ENCODE assay signal across 25 mouse cellular contexts in genomic region chr13:24960084-24960483, GRCm38 (mm10). TPM values are rescaled to one million over a fixed set of nuclear protein-coding genes. Genes with fewer than 3 reads are reported as not detected.
DNase-seq lines count a peak whose midpoint lies in the region; ATAC-seq lines count a peak whose summit lies in the region.
"Had no signal": no experiment of that assay in that cellular context is flagged by ENCODE, and none has a peak within 500 bp of the region (broad histone marks: within the 10 kb centered on the region; RNA-seq: fewer than 3 reads in every experiment).

No protein-coding gene starts in this region.

- no peak overlapping the region for H3K27ac ChIP-seq in kidney, embryonic 15.5 days
- peak overlapping the region; percentile 45; the same call in 1 of the 2 replicates for H3K27ac ChIP-seq in liver, embryonic 13.5 days
- no peak overlapping the region for H3K27ac ChIP-seq in liver, embryonic 11.5 days (ENCODE audit: low read depth, low read length)
- peak overlapping the region; percentile 64 for H3K27ac ChIP-seq in liver, embryonic 16.5 days (ENCODE audit: low read length)
- H3K27ac ChIP-seq in forebrain, embryonic 14.5 days (ENCODE audit: low read depth, low read length): no peak overlapping the region
- H3K27ac ChIP-seq: heart, embryonic 13.5 days; hindbrain, embryonic 14.5 days; limb, embryonic 13.5 days; neural tube, embryonic 13.5 days had no signal

- no peaks in the 10 kb centered on the region for H3K9me3 ChIP-seq in kidney, embryonic 15.5 days (replicated peaks)
- no peaks in the 10 kb centered on the region for H3K9me3 ChIP-seq in liver, embryonic 13.5 days (replicated peaks)
- H3K9me3 ChIP-seq in liver, embryonic 11.5 days (ENCODE audit: control insufficient read depth, low read length): no peaks in the 10 kb centered on the region
- no peaks in the 10 kb centered on the region for H3K9me3 ChIP-seq in liver, embryonic 16.5 days (replicated peaks; ENCODE audit: control insufficient read depth, low read length)
- H3K9me3 ChIP-seq in forebrain, embryonic 14.5 days (replicated peaks; ENCODE audit: control insufficient read depth, low read length): no peaks in the 10 kb centered on the region
- H3K9me3 ChIP-seq: heart, embryonic 13.5 days; limb, embryonic 13.5 days; neural tube, embryonic 13.5 days had no signal

- DNase-seq in kidney, adult 8-10 months: peak; percentile 21 to 29
- no peak for DNase-seq in liver, embryonic 13.5 days
- no peak for DNase-seq in liver, embryonic 11.5 days (ENCODE audit: low spot score)
- DNase-seq in forebrain, embryonic 14.5 days (ENCODE audit: low spot score): no peak
- no peak for DNase-seq in testis, postnatal 10 days (ENCODE audit: low spot score)
- DNase-seq: adrenal gland, adult 2 months; adrenal gland, postnatal 36 days; cerebellum, adult 18-20 months; cerebellum, postnatal 10 days; forebrain, postnatal 0 days; heart, postnatal 10 days; lung, adult 2 months; lung, postnatal 10 days; right cerebral cortex, postnatal 4 days; thymus, postnatal 4 days had no signal

- H3K4me3 ChIP-seq in kidney, embryonic 15.5 days (replicated peaks): no peak overlapping the region
- no peak overlapping the region for H3K4me3 ChIP-seq in liver, embryonic 13.5 days (replicated peaks)
- H3K4me3 ChIP-seq in liver, embryonic 11.5 days (ENCODE audit: low read depth, low read length): no peak overlapping the region
- H3K4me3 ChIP-seq in liver, embryonic 16.5 days (ENCODE audit: low read depth, low read length): no peak overlapping the region
- H3K4me3 ChIP-seq in forebrain, embryonic 14.5 days (ENCODE audit: low read depth, low read length): no peak overlapping the region
- H3K4me3 ChIP-seq: erythroblast, embryonic 14.5 days; heart, embryonic 13.5 days; limb, embryonic 13.5 days; myocyte; neural tube, embryonic 13.5 days had no signal

- no peaks in the 10 kb centered on the region for H3K36me3 ChIP-seq in kidney, embryonic 15.5 days
- no peaks in the 10 kb centered on the region for H3K36me3 ChIP-seq in liver, embryonic 13.5 days
- no peaks in the 10 kb centered on the region for H3K36me3 ChIP-seq in liver, embryonic 11.5 days (ENCODE audit: control insufficient read depth, insufficient read depth, low read length)
- H3K36me3 ChIP-seq in liver, embryonic 16.5 days (ENCODE audit: control insufficient read depth, insufficient read depth): no peaks in the 10 kb centered on the region; the same call in 1 of the 2 replicates
- H3K36me3 ChIP-seq in forebrain, embryonic 14.5 days (ENCODE audit: control insufficient read depth, insufficient read depth, low read length): no peaks in the 10 kb centered on the region
- H3K36me3 ChIP-seq: heart, embryonic 13.5 days; limb, embryonic 13.5 days; neural tube, embryonic 13.5 days had no signal

- peaks cover under 1% of the 10 kb centered on the region; the same call in 1 of the 2 replicates for H3K4me1 ChIP-seq in kidney, embryonic 15.5 days
- peaks cover 15% of the 10 kb centered on the region for H3K4me1 ChIP-seq in liver, embryonic 13.5 days (replicated peaks)
- peaks cover 4% of the 10 kb centered on the region for H3K4me1 ChIP-seq in liver, embryonic 11.5 days (replicated peaks; ENCODE audit: control insufficient read depth, insufficient read depth, low read length)
- H3K4me1 ChIP-seq in liver, embryonic 16.5 days (ENCODE audit: control insufficient read depth, low read depth, low read length): peaks cover under 1% of the 10 kb centered on the region
- H3K4me1 ChIP-seq in forebrain, embryonic 14.5 days (ENCODE audit: control insufficient read depth, insufficient read depth, low read length): no peaks in the 10 kb centered on the region
- H3K4me1 ChIP-seq: neural tube, embryonic 13.5 days had no signal

- WGBS in kidney, embryonic 15.5 days: 84% methylated on average over 3 of the region's 3 CpGs
- 50% methylated on average over 3 of the region's 3 CpGs for WGBS in liver, embryonic 13.5 days (ENCODE audit: insufficient replicate concordance)
- WGBS in liver, embryonic 11.5 days: 58% methylated on average over 3 of the region's 3 CpGs
- WGBS in liver, embryonic 16.5 days (ENCODE audit: insufficient replicate concordance): 36% methylated on average over 3 of the region's 3 CpGs
- WGBS in forebrain, embryonic 14.5 days: 79% methylated on average over 3 of the region's 3 CpGs

- H3K4me2 ChIP-seq in kidney, embryonic 15.5 days: no peak overlapping the region
- no peak overlapping the region for H3K4me2 ChIP-seq in liver, embryonic 13.5 days
- H3K4me2 ChIP-seq in liver, embryonic 11.5 days: no peak overlapping the region
- no peak overlapping the region for H3K4me2 ChIP-seq in liver, embryonic 16.5 days (ENCODE audit: low read depth, low read length)
- no peak overlapping the region for H3K4me2 ChIP-seq in forebrain, embryonic 14.5 days (ENCODE audit: low read length)
- H3K4me2 ChIP-seq: heart, embryonic 13.5 days; hindbrain, embryonic 14.5 days; limb, embryonic 13.5 days; midbrain, embryonic 11.5 days; neural tube, embryonic 13.5 days had no signal

- H3K27me3 ChIP-seq in kidney, embryonic 15.5 days: no peaks in the 10 kb centered on the region
- peaks cover 5% of the 10 kb centered on the region; the same call in 1 of the 2 replicates for H3K27me3 ChIP-seq in liver, embryonic 13.5 days
- peaks cover 1% of the 10 kb centered on the region for H3K27me3 ChIP-seq in liver, embryonic 11.5 days (replicated peaks; ENCODE audit: control insufficient read depth, insufficient read depth, low read length)
- H3K27me3 ChIP-seq in liver, embryonic 16.5 days (ENCODE audit: control insufficient read depth, insufficient read depth, low read depth, low read length): no peaks in the 10 kb centered on the region
- no peaks in the 10 kb centered on the region for H3K27me3 ChIP-seq in forebrain, embryonic 14.5 days (replicated peaks; ENCODE audit: control insufficient read depth, insufficient read depth, low read length)
- H3K27me3 ChIP-seq: neural tube, embryonic 13.5 days had no signal

- no peak overlapping the region for H3K9ac ChIP-seq in kidney, embryonic 15.5 days
- H3K9ac ChIP-seq in liver, embryonic 13.5 days: no peak overlapping the region
- no peak overlapping the region for H3K9ac ChIP-seq in liver, embryonic 11.5 days (ENCODE audit: low read depth, low read length)
- no peak overlapping the region for H3K9ac ChIP-seq in liver, embryonic 16.5 days (ENCODE audit: low read depth, low read length)
- no peak overlapping the region for H3K9ac ChIP-seq in forebrain, embryonic 14.5 days (ENCODE audit: low read length)
- H3K9ac ChIP-seq: forebrain, postnatal 0 days; heart, embryonic 13.5 days; hindbrain, embryonic 14.5 days; limb, embryonic 13.5 days; neural tube, embryonic 13.5 days had no signal

- no peak for ATAC-seq in kidney, embryonic 15.5 days (replicated peaks; ENCODE audit: low FRiP score)
- ATAC-seq in liver, embryonic 13.5 days (ENCODE audit: low read depth): 0 out of 2 replicates have a peak, but pooled peaks have one; percentile 47
- ATAC-seq in liver, embryonic 11.5 days (replicated peaks; ENCODE audit: low FRiP score): no peak
- ATAC-seq in liver, embryonic 16.5 days (ENCODE audit: low read depth): peak; percentile 78
- no peak for ATAC-seq in forebrain, embryonic 14.5 days
- ATAC-seq: CD4-positive, CD25-positive, alpha-beta regulatory T cell, adult 4 months; forebrain, postnatal 0 days had no signal

RNA-seq across cellular contexts. Expression of gene Gpld1, which starts 17.1 kb away (rescaled TPM):
- 0.84 and 1.2 TPM in 2 replicates for polyA plus RNA-seq in kidney, embryonic 15.5 days (2015; fragmentation: Nextera tagmentation; extraction: Ambion mirVana)
- polyA plus RNA-seq in liver, embryonic 13.5 days (2015; fragmentation: Nextera tagmentation; extraction: Ambion mirVana): 2.8 and 3.4 TPM in 2 replicates
- 0.48 and 0.61 TPM in 2 replicates for polyA plus RNA-seq in liver, embryonic 11.5 days (2014; fragmentation: Nextera tagmentation; extraction: Ambion mirVana)
- polyA plus RNA-seq in liver, embryonic 16.5 days (2015; fragmentation: Nextera tagmentation; extraction: Ambion mirVana): 20.5 and 24.5 TPM in 2 replicates
- polyA plus RNA-seq in forebrain, embryonic 14.5 days (2014; fragmentation: Nextera tagmentation; extraction: Ambion mirVana): 0.67 and 0.99 TPM in 2 replicates
- polyA plus RNA-seq: erythroblast, embryonic 14.5 days had no signal

RNA-seq across cellular contexts. Expression of gene Aldh5a1, which starts 22.6 kb away (rescaled TPM):
- polyA plus RNA-seq in kidney, embryonic 15.5 days (2015; fragmentation: Nextera tagmentation; extraction: Ambion mirVana): 7.8 and 7.9 TPM in 2 replicates
- 2.5 and 3.0 TPM in 2 replicates for polyA plus RNA-seq in liver, embryonic 13.5 days (2015; fragmentation: Nextera tagmentation; extraction: Ambion mirVana)
- polyA plus RNA-seq in liver, embryonic 11.5 days (2014; fragmentation: Nextera tagmentation; extraction: Ambion mirVana): 4.0 and 4.3 TPM in 2 replicates
- 3.7 and 4.3 TPM in 2 replicates for polyA plus RNA-seq in liver, embryonic 16.5 days (2015; fragmentation: Nextera tagmentation; extraction: Ambion mirVana)
- polyA plus RNA-seq in forebrain, embryonic 14.5 days (2014; fragmentation: Nextera tagmentation; extraction: Ambion mirVana): 7.5 and 8.0 TPM in 2 replicates
- polyA plus RNA-seq: erythroblast, embryonic 14.5 days had no signal

Comparison
In these comparisons a context has a peak if more than half of its experiments do, and no peak if none do; other contexts are left out.
1. ATAC-seq: peak in liver, embryonic 13.5 days (single experiment) and liver, embryonic 16.5 days (single experiment); none in kidney, embryonic 15.5 days (single experiment), liver, embryonic 11.5 days (single experiment) and forebrain, embryonic 14.5 days (single experiment).
2. H3K27ac ChIP-seq: peak in liver, embryonic 13.5 days (single experiment) and liver, embryonic 16.5 days (single experiment); none in kidney, embryonic 15.5 days (single experiment), liver, embryonic 11.5 days (single experiment) and forebrain, embryonic 14.5 days (single experiment).
3. DNase-seq: peak in kidney, adult 8-10 months (2 of 2); none in liver, embryonic 13.5 days (single experiment), liver, embryonic 11.5 days (single experiment), forebrain, embryonic 14.5 days (single experiment) and testis, postnatal 10 days (single experiment).